Mouse (Mus musculus): ENCODE data around the gene Dmbt1.

DNA sequence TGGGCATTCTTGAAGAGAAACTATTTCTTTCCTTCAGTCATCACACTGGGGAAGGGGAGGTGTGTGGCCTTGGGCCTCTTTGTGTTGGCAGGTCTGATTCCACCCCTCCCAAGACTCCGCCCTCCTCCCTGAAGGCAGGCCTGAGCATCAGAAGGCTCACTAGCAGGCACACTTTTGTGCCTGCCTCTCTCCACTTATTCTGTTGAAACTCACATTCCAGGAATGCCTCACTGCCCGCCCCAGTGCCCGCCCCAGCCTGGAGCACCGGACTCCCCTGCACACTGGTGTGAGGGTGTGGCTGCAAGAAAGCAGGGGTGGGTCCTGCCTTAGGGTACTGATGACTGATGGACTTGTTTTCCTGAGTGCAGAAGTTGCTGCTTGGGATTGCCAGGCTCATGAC, 49.5 kb upstream of the Dmbt1 start:
- TF ChIP-seq CTCF (IDR thresholded peaks at IDR 0.05; ENCODE audit: insufficient read depth, low read depth, low read length) (no peak), POLR2A (IDR thresholded peaks at IDR 0.05; ENCODE audit: insufficient read depth, low read depth, low read length) (no peak)
